Mouse (Mus musculus) forebrain, embryonic 11.5 days (tissue): Measurements from ENCODE around the gene Erp29. TPM values are rescaled to one million over a fixed set of nuclear protein-coding genes. Genes with fewer than 3 reads are reported as not detected.
"Not testable (repeated sequence)": the region's sequence is repeated elsewhere in the genome, so short reads cannot be mapped to it uniquely, and the experiment has no call there.

ENCODE experiments used
- ATAC-seq: fragments of 200-750 bp; cut with Nextera tagmentation; replicated peaks from 2 replicates; pipeline ENCODE4 v1.8.0; 2017; ENCODE audit warnings: moderate TSS enrichment; ENCODE audit not compliant: low FRiP score
- DNase-seq: peaks from one replicate; pipeline ENCODE4 v3.0.0-alpha.2; 2017; ENCODE audit warnings: low spot score
- H3K27ac ChIP-seq: fragments of 300-500 bp; sonication (generic); 2 replicates; pipeline ENCODE4 v1.5.1; 2014; ENCODE audit warnings: low read depth, low read length
- H3K27me3 ChIP-seq: fragments of 300-500 bp; sonication (generic); 2 replicates; pipeline ENCODE4 v1.6.1; 2014; ENCODE audit warnings: mild to moderate bottlenecking, low read length, mixed read lengths; ENCODE audit not compliant: control insufficient read depth, insufficient read depth
- H3K36me3 ChIP-seq: fragments of 300-500 bp; sonication (generic); 2 replicates; pipeline ENCODE4 v1.6.1; 2014; ENCODE audit warnings: mild to moderate bottlenecking, low read length, moderate library complexity, mixed read lengths; ENCODE audit not compliant: control insufficient read depth, insufficient read depth
- H3K4me1 ChIP-seq: fragments of 300-500 bp; sonication (generic); replicated peaks from 2 replicates; pipeline ENCODE4 v1.6.1; 2014; ENCODE audit warnings: low read length, mixed read lengths; ENCODE audit not compliant: control insufficient read depth, insufficient read depth
- H3K4me2 ChIP-seq: fragments of 300-500 bp; sonication (generic); 2 replicates; pipeline ENCODE4 v1.6.1; 2014; ENCODE audit warnings: low read depth, mild to moderate bottlenecking, low read length, moderate library complexity, mixed read lengths; ENCODE audit not compliant: severe bottlenecking
- H3K4me3 ChIP-seq: fragments of 300-500 bp; sonication (generic); 2 replicates; pipeline ENCODE4 v1.5.1; 2014; ENCODE audit warnings: low read depth, low read length
- H3K9ac ChIP-seq: fragments of 300-500 bp; sonication (generic); 2 replicates; pipeline ENCODE4 v1.6.1; 2014; ENCODE audit warnings: low read length
- H3K9me3 ChIP-seq: fragments of 300-500 bp; sonication (generic); 2 replicates; pipeline ENCODE4 v1.6.1; 2016; ENCODE audit warnings: low read length, mixed read lengths; ENCODE audit not compliant: control insufficient read depth
- WGBS: fragments of 180-500 bp; shearing (Covaris S2); extraction: QIAGEN DNeasy Blood & Tissue Kit; methylation state at CpG from one replicate; pipeline ENCODE4 v1.1.7; 2014; 5-methylcytosine and 5-hydroxymethylcytosine counted together
- polyA plus RNA-seq: library from polyadenylated mRNA; unstranded; fragments of >200 nt; fragmentation: Nextera tagmentation; extraction: Ambion mirVana; gene quantifications from 2 replicates; pipeline ENCODE4 v1.2.1, GENCODE M21; 2014

The Erp29 gene
- 119 and 127 TPM in 2 replicates for polyA plus RNA-seq

- Histone ChIP-seq H3K4me3 (peak within 1 kb of the TSS; percentile 62), H3K27ac (peak within 1 kb of the TSS; percentile 84), H3K9ac (peak within 1 kb of the TSS; percentile 88), H3K9me3 (no peaks in the 10 kb centered on the region), H3K27me3 (no peaks in the 10 kb centered on the region), H3K36me3 (peaks cover 3% of the 10 kb centered on the region; the same call in 1 of the 2 replicates), H3K4me1 (peaks cover 4% of the 10 kb centered on the region; the same call in 1 of the 2 replicates), H3K4me2 (peak within 1 kb of the TSS; percentile 87)
- peak; percentile 90 for ATAC-seq
- peak; percentile 99 for DNase-seq
- under 1% methylated on average over 94 of the region's 97 CpGs for WGBS
These were observed at the start of gene Erp29 for GRCm38 (mm10) chr5:121452026-121452869. TSS of gene Erp29 (minus strand) at chr5:121452506.

GRCm38 (mm10) chr5:121501424-121501996, 49.2 kb upstream of the Erp29 start:
- not testable (repeated sequence) for H3K9ac ChIP-seq, H3K4me2 ChIP-seq, H3K27ac ChIP-seq, H3K27me3 ChIP-seq, DNase-seq, H3K4me3 ChIP-seq, H3K36me3 ChIP-seq, H3K4me1 ChIP-seq, ATAC-seq, H3K9me3 ChIP-seq
- WGBS, result 86% methylated on average over 11 of the region's 17 CpGs

- H3K4me1 ChIP-seq, result no peaks in the 10 kb centered on the region
- no peak overlapping the region for H3K27ac ChIP-seq
- no peak overlapping the region for H3K4me3 ChIP-seq
- no peak for ATAC-seq
- H3K9me3 ChIP-seq, result no peaks in the 10 kb centered on the region
- no peak overlapping the region for H3K9ac ChIP-seq
- no peak for DNase-seq
- WGBS, result 81% methylated on average over 7 of the region's 7 CpGs
- no peak overlapping the region for H3K4me2 ChIP-seq
- H3K27me3 ChIP-seq, result no peaks in the 10 kb centered on the region
- no peaks in the 10 kb centered on the region for H3K36me3 ChIP-seq
These were observed 48.4 kb upstream of the Erp29 start for GRCm38 (mm10) chr5:121500719-121501118.

DNA sequence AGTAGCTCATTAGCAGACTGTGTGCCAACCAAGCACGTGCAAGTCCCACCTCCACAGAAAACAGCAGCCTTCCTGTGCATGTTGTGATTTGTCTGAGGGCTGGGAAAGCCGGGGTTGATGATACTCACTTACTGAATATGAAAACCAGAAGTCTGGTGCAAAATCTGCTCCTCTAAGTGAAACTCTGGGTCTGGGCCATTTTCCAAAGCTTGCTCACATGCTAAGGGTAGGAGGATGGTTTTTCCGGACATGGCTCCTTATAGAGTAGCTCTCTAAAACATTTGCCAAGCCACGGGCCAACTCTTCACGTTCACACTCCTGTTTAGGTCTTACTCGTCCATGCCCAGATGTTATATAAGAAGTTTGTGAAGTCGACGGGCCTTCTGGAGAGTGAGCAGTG, 41.0 kb upstream of the Erp29 start:
- no peaks in the 10 kb centered on the region for H3K36me3 ChIP-seq
- DNase-seq, result no peak
- ATAC-seq, result no peak
- no peak overlapping the region for H3K9ac ChIP-seq
- no peaks in the 10 kb centered on the region for H3K4me1 ChIP-seq
- no peaks in the 10 kb centered on the region for H3K9me3 ChIP-seq
- H3K4me2 ChIP-seq, result no peak overlapping the region
- no peaks in the 10 kb centered on the region for H3K27me3 ChIP-seq
- H3K4me3 ChIP-seq, result no peak overlapping the region
- no peak overlapping the region for H3K27ac ChIP-seq
- WGBS, result 82% methylated on average over 8 of the region's 8 CpGs

DNA sequence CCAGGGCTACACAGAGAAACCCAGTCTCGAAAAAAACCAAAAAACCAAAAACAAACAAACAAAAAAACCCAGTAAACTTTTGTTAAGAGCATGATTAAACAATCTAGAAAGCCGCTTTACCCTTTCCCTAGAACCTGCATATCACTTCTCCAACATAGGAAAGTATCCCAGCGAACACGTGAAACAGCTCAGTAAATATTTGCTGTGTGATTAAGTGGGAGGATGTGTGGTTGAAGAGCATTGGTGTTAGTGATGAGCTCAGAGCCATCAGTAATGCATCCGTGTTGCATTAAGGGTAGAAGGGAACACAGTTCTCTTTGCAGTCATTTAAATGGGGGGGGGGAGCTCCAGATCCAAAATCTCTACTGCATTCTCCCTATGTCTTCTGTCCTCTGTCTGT, 32.5 kb upstream of the Erp29 start:
- H3K27ac ChIP-seq, result no peak overlapping the region
- no peak overlapping the region for H3K4me2 ChIP-seq
- no peak overlapping the region for H3K9ac ChIP-seq
- no peak for DNase-seq
- H3K9me3 ChIP-seq, result no peaks in the 10 kb centered on the region
- H3K36me3 ChIP-seq, result no peaks in the 10 kb centered on the region
- WGBS, result 84% methylated on average over 5 of the region's 5 CpGs
- ATAC-seq, result no peak
- no peaks in the 10 kb centered on the region for H3K4me1 ChIP-seq
- H3K4me3 ChIP-seq, result no peak overlapping the region
- H3K27me3 ChIP-seq, result no peaks in the 10 kb centered on the region

DNA sequence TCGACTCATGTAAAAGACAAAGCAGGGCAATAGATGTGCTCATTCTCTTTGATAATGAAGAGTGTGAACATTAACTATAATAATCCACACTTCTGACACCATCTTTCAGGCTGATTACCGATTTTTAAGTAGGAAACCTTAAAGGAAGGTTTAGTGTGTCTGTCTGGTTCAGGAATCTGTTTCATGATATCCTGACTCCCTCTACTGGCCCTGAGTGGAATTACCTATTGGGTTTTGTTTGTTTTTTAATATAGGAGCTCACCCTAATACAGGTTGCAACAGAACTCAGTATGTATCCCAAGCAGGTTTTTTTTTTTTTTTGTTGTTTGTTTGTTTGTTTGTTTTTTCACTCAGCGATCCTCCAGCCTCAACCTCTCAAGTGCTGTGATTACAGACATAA, 25.4 kb upstream of the Erp29 start:
- Histone ChIP-seq H3K4me2 (no peak overlapping the region), H3K36me3 (no peaks in the 10 kb centered on the region), H3K27me3 (no peaks in the 10 kb centered on the region), H3K9ac (no peak overlapping the region), H3K4me3 (no peak overlapping the region), H3K27ac (no peak overlapping the region), H3K4me1 (no peaks in the 10 kb centered on the region), H3K9me3 (no peaks in the 10 kb centered on the region)
- whole genome bisulfite sequencing, result 40% methylated on average over 3 of the region's 3 CpGs
- DNase-seq (no peak), ATAC-seq (no peak)

DNA sequence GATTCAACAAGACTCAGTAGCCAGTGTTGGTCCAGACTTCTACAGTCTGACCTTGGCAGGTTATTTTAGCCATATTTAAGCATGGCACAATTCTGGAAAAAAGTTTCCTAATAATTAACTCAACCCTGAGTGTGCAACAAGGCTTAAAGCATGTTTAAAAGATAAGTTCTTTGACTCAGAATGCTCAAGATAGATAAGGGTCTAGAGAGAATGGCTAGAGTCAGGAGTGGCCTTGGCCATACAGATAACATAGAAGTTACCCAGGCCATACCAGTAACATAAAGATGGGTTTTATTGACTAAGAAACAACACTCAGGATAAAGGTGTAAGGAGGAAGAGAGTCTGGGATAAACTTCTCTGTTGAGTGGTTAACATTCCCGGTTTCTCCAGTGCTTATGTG, 23.7 kb upstream of the Erp29 start:
- Histone ChIP-seq H3K4me3 (no peak overlapping the region), H3K4me2 (no peak overlapping the region), H3K36me3 (no peaks in the 10 kb centered on the region), H3K9me3 (no peaks in the 10 kb centered on the region), H3K27me3 (no peaks in the 10 kb centered on the region), H3K9ac (no peak overlapping the region), H3K27ac (no peak overlapping the region), H3K4me1 (no peaks in the 10 kb centered on the region)
- DNase-seq, result no peak
- WGBS, result 91% methylated on average over 1 of the region's 1 CpGs
- ATAC-seq, result no peak

DNA sequence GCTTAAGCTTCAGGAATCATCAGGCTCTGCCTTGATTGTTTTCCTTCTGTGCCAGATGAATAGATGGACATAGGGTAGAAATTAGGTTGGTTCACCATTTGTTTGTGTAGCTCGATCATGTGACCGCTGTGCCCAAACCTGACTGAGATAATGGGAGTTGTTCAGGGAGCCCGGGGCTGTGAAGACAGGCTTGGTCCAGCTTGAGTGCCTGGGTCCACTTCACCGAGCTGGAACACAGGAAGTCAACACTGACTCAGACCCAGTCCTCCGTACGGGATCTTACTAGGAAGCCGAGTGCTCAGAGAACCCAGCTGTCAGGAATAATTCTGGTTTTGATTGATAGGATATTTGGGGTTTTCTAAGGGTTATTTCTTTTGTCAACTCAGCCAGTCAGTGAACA, 22.3 kb upstream of the Erp29 start:
- no peak overlapping the region for H3K4me2 ChIP-seq
- no peaks in the 10 kb centered on the region for H3K9me3 ChIP-seq
- H3K27me3 ChIP-seq, result no peaks in the 10 kb centered on the region
- H3K9ac ChIP-seq, result no peak overlapping the region
- WGBS, result 67% methylated on average over 7 of the region's 7 CpGs
- H3K4me1 ChIP-seq, result no peaks in the 10 kb centered on the region
- ATAC-seq (no peak), DNase-seq (no peak)
- H3K4me3 ChIP-seq, result no peak overlapping the region
- H3K27ac ChIP-seq, result no peak overlapping the region
- H3K36me3 ChIP-seq, result no peaks in the 10 kb centered on the region
